In genomic region chr10:100025665-100026064, GRCm38 (mm10) we compare ENCODE assay signal across 15 mouse cellular contexts. TPM values are rescaled to one million over a fixed set of nuclear protein-coding genes. Genes with fewer than 3 reads are reported as not detected.
DNase-seq lines count a peak whose midpoint lies in the region; ATAC-seq and TF ChIP-seq lines count a peak whose summit lies in the region.
"Had no signal": no experiment of that assay in that cellular context is flagged by ENCODE, and none has a peak within 500 bp of the region (broad histone marks: within the 10 kb centered on the region; RNA-seq: fewer than 3 reads in every experiment).

No protein-coding gene starts in this region.

- H3K36me3 ChIP-seq in intestine, embryonic 16.5 days (ENCODE audit: control insufficient read depth, insufficient read depth, low read length) = no peaks in the 10 kb centered on the region; the same call in 1 of the 2 replicates
- no peaks in the 10 kb centered on the region; the same call in 1 of the 2 replicates for H3K36me3 ChIP-seq in intestine, embryonic 15.5 days
- peaks cover 9% of the 10 kb centered on the region for H3K36me3 ChIP-seq in lung, embryonic 15.5 days
- H3K36me3 ChIP-seq in neural tube, embryonic 15.5 days = no peaks in the 10 kb centered on the region

- no peak overlapping the region for H3K27ac ChIP-seq in intestine, embryonic 16.5 days (ENCODE audit: low read length)
- no peak overlapping the region for H3K27ac ChIP-seq in intestine, embryonic 15.5 days
- H3K27ac ChIP-seq in lung, embryonic 15.5 days = peak overlapping the region; percentile 34; the same call in 1 of the 2 replicates
- no peak overlapping the region for H3K27ac ChIP-seq in neural tube, embryonic 15.5 days (replicated peaks)
- H3K27ac ChIP-seq: hindbrain, postnatal 0 days; liver, embryonic 14.5 days had no signal

- no peak for DNase-seq in lung, adult 2 months
- peak; percentile 16 for DNase-seq in lung, postnatal 10 days
- no peak for DNase-seq in layer of hippocampus, adult 8-10 months (ENCODE audit: low spot score in 2 of 2)
- DNase-seq: adrenal gland, adult 8-10 months; cerebellum, adult 9-10 months; thymus, postnatal 4 days had no signal

- no peak overlapping the region for H3K9ac ChIP-seq in intestine, embryonic 16.5 days (ENCODE audit: low read depth, low read length)
- H3K9ac ChIP-seq in intestine, embryonic 15.5 days = no peak overlapping the region
- no peak overlapping the region for H3K9ac ChIP-seq in lung, embryonic 15.5 days
- H3K9ac ChIP-seq in neural tube, embryonic 15.5 days (replicated peaks) = no peak overlapping the region
- H3K9ac ChIP-seq: liver, embryonic 14.5 days had no signal

- H3K9me3 ChIP-seq in intestine, embryonic 16.5 days (ENCODE audit: control insufficient read depth, low read length) = no peaks in the 10 kb centered on the region
- H3K9me3 ChIP-seq in intestine, embryonic 15.5 days = no peaks in the 10 kb centered on the region
- H3K9me3 ChIP-seq in lung, embryonic 15.5 days = no peaks in the 10 kb centered on the region
- no peaks in the 10 kb centered on the region for H3K9me3 ChIP-seq in neural tube, embryonic 15.5 days (replicated peaks)

- H3K4me1 ChIP-seq in intestine, embryonic 16.5 days (ENCODE audit: control insufficient read depth, insufficient read depth, low read length) = peaks cover 3% of the 10 kb centered on the region
- 0 out of 2 replicates have a peak, but pooled peaks cover 2% of the 10 kb centered on the region for H3K4me1 ChIP-seq in intestine, embryonic 15.5 days (replicated peaks)
- H3K4me1 ChIP-seq in lung, embryonic 15.5 days = peaks cover 24% of the 10 kb centered on the region
- peaks cover 19% of the 10 kb centered on the region for H3K4me1 ChIP-seq in lung, adult 2 months (ENCODE audit: control insufficient read depth, insufficient read depth, low read length)
- peaks cover 9% of the 10 kb centered on the region for H3K4me1 ChIP-seq in neural tube, embryonic 15.5 days

- no peak overlapping the region for H3K4me2 ChIP-seq in intestine, embryonic 16.5 days (ENCODE audit: low read depth, low read length)
- H3K4me2 ChIP-seq in intestine, embryonic 15.5 days (replicated peaks) = no peak overlapping the region
- H3K4me2 ChIP-seq in lung, embryonic 15.5 days = no peak overlapping the region
- no peak overlapping the region for H3K4me2 ChIP-seq in neural tube, embryonic 15.5 days
- H3K4me2 ChIP-seq: midbrain, embryonic 11.5 days had no signal

- 64% methylated on average over 8 of the region's 8 CpGs for WGBS in intestine, embryonic 16.5 days
- WGBS in intestine, embryonic 15.5 days = 57% methylated on average over 8 of the region's 8 CpGs
- 23% methylated on average over 8 of the region's 8 CpGs for WGBS in lung, embryonic 15.5 days
- WGBS in lung, adult 2 months = 22% methylated on average over 8 of the region's 8 CpGs
- WGBS in neural tube, embryonic 15.5 days = 83% methylated on average over 8 of the region's 8 CpGs

- no peak for TF ChIP-seq POLR2A in lung, adult 2 months (IDR thresholded peaks at IDR 0.05; ENCODE audit: borderline replicate concordance, extremely low read depth, low read depth, low read length)

- H3K4me3 ChIP-seq in intestine, embryonic 16.5 days (ENCODE audit: low read length) = no peak overlapping the region
- no peak overlapping the region for H3K4me3 ChIP-seq in intestine, embryonic 15.5 days (replicated peaks)
- H3K4me3 ChIP-seq in lung, embryonic 15.5 days = no peak overlapping the region
- no peak overlapping the region for H3K4me3 ChIP-seq in lung, adult 2 months (replicated peaks; ENCODE audit: extremely low read depth, low read depth, low read length)
- H3K4me3 ChIP-seq in neural tube, embryonic 15.5 days (replicated peaks) = no peak overlapping the region

- ATAC-seq in intestine, embryonic 16.5 days = peak; percentile 42; the same call in 1 of the 2 replicates
- ATAC-seq in intestine, embryonic 15.5 days = no peak
- ATAC-seq in lung, embryonic 15.5 days (ENCODE audit: borderline replicate concordance, extremely low read depth, low FRiP score, low TSS enrichment) = peak; percentile 71; the same call in 1 of the 2 replicates
- ATAC-seq in neural tube, embryonic 15.5 days (ENCODE audit: low FRiP score) = no peak
- ATAC-seq: forebrain, embryonic 14.5 days; hindbrain, postnatal 0 days had no signal

- TF ChIP-seq CTCF in lung, adult 2 months (IDR thresholded peaks at IDR 0.05; ENCODE audit: insufficient read depth, low read length) = no peak

- H3K27me3 ChIP-seq in intestine, embryonic 16.5 days (replicated peaks; ENCODE audit: control insufficient read depth, insufficient read depth, low read length) = no peaks in the 10 kb centered on the region
- no peaks in the 10 kb centered on the region for H3K27me3 ChIP-seq in intestine, embryonic 15.5 days (replicated peaks)
- no peaks in the 10 kb centered on the region for H3K27me3 ChIP-seq in lung, embryonic 15.5 days
- no peaks in the 10 kb centered on the region for H3K27me3 ChIP-seq in neural tube, embryonic 15.5 days (replicated peaks)

RNA-seq across cellular contexts. Expression of gene Kitl, which starts 10.2 kb away (rescaled TPM):
- 21.3 and 22.5 TPM in 2 replicates for polyA plus RNA-seq in intestine, embryonic 16.5 days (2015; fragmentation: Nextera tagmentation; extraction: Ambion mirVana)
- 28.5 and 32.7 TPM in 2 replicates for polyA plus RNA-seq in intestine, embryonic 15.5 days (2015; fragmentation: Nextera tagmentation; extraction: Ambion mirVana)
- 41.4 and 45.6 TPM in 2 replicates for polyA plus RNA-seq in lung, embryonic 15.5 days (2015; fragmentation: Nextera tagmentation; extraction: Ambion mirVana)
- polyA plus RNA-seq in lung, adult 2 months (2012; rRNA removed) = 117 and 119 TPM in 2 replicates
- 10 to 100 TPM; 20.5 to 36.7 (median 22.7) TPM for total RNA-seq in layer of hippocampus, adult 8-10 months (2022)
- 24.5 and 26.5 TPM in 2 replicates for polyA plus RNA-seq in neural tube, embryonic 15.5 days (2015; fragmentation: Nextera tagmentation; extraction: Ambion mirVana)
- total RNA-seq: MEL had no signal

Comparison
In these comparisons a context has a peak if more than half of its experiments do, and no peak if none do; other contexts are left out.
1. ATAC-seq: peak in intestine, embryonic 16.5 days (single experiment) and lung, embryonic 15.5 days (single experiment); none in intestine, embryonic 15.5 days (single experiment) and neural tube, embryonic 15.5 days (single experiment).